Mouse (Mus musculus) spleen, adult 10 weeks (tissue): ENCODE results near the gene Ccdc158. TPM values are rescaled to one million over a fixed set of nuclear protein-coding genes. Genes with fewer than 3 reads are reported as not detected.

ENCODE experiments used
- polyA plus RNA-seq: library from polyadenylated mRNA; stranded (reverse); fragments of 350-450 nt; fragmentation: Illumina TruSeq; extraction: RNeasy Lipid Tissue Mini Kit (QIAGEN cat#74804); gene quantifications from one replicate; pipeline ENCODE4 v1.2.3, GENCODE M21; 2015; ENCODE audit warnings: low replicate concordance; ENCODE audit not compliant: insufficient read depth

Ccdc158 gene
- polyA plus RNA-seq, result 2.0 TPM

DNA sequence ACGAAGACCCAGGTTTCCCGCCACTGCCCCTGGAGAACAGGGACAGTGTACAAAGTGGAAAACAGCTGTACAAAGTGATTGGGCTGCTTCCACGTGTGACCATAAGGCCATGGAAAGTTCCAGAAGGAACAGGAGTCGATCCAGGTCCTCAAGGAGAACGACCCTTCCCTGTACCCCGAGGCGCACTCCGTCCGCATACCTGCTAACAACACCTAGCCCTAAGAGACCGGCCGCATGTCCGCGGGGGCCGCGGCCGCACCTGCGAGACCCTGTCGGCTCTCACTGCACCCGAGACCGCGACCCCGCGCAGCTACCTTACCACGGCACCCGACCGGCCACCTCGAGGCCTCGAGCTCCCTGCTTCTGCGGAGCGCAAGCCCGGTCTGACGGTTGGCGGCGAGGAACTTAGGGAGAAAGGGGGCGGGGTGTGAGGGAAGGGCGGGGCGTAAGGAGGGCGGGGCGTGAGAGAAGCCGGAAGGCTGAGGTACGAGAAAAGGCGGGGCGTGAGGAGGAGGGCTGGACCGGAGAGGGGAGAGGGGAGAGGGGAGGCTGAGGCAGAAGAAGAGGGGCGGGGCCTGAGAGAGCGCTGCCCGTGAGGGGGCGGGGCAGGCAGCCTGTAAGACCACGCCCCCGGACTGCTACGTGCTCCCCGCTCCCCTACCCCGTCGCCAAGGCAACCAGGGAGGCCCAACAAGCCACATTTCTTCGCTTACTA lies at the start of gene Ccdc158:
Gene Ccdc158, minus strand, starts transcription at position 413 of the 715 bp plus-strand sequence.

DNA sequence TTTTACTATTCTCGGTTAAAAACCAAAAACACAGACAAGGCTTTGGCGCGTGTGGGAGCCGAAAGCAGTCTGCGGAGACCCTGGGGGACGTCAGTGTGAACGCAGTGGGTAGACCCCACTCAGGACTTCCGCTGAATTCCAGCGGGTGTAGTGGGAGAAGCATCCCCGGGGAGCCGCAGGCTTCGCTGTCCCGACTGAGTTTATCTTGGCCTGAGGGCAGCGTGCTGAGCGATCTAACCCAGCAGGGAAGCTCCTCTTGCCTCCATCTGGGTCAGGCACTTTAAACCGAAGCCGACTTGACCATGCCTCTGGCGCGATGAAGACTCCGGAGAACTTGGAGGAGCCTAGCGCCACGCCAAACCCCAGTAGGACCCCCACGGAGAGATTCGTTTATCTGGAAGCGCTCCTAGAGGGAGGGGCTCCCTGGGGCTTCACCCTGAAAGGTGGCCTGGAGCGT lies 8.3 kb upstream of the Ccdc158 start, which contains the start of gene Shroom3:
Gene Shroom3, plus strand, starts transcription at position 85 of the 457 bp plus-strand sequence.

DNA sequence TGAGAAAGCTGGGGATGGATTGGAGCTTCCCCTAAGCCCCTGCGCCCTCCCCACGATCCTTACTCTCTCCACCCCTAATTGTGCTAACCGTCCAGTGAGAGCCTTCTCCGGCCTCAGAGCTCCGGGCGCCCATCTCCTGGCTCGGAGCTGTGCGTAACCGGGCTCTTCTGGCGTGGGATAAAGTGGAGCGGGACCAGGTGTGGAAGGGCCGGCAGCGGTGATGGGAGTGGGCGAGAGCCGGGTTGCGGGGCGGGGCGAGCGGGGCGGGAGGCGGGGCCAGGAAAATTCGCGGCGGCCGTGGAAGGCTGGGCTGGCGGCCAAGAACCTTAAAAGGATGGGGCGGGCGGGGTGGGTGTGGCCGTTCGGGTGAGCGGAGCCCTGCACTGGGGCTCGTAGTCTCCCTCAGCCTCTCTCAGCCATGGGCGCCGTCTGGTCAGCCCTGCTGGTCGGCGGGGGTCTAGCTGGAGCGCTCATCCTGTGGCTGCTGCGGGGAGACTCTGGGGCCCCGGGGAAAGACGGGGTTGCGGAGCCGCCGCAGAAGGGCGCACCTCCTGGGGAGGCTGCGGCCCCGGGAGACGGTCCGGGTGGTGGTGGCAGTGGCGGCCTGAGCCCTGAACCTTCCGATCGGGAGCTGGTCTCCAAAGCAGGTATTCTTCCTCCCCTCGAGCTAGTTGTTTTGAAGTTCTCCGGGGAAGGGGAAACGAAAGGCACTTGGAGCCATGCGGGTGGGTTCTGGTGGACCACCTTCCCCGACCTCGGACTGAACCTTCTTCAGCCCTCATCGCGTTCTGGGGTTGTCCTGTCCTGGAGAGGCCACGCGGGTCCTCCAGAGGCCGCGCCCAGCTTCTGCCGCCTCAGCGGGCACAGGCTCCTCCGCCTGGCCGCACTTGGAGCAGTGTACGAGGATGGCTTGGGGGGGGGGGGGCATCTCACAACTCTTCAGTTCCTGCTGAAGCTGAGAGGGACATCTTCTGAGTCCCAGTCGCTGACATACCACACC lies 72.1 kb downstream of the Ccdc158 start, which contains the start of gene Stbd1:
Gene Stbd1, plus strand, starts transcription at position 351 of the 1,000 bp plus-strand sequence.

Other genes starting within 250 kb of the Ccdc158 start
- 51.3 TPM for gene Nup54, start 240.1 kb downstream of the Ccdc158 start, polyA plus RNA-seq
- gene Scarb2, start 168.4 kb downstream of the Ccdc158 start, polyA plus RNA-seq, result 97.7 TPM
- 0.15 TPM for gene Fam47e, start 120.2 kb downstream of the Ccdc158 start, polyA plus RNA-seq
- 41.8 TPM for gene Stbd1, start 72.2 kb downstream of the Ccdc158 start, polyA plus RNA-seq
- 1.5 TPM for gene Shroom3, start 8.2 kb upstream of the Ccdc158 start, polyA plus RNA-seq